Mouse (Mus musculus) cerebellum, adult 2 months (tissue): ENCODE results near the gene Tcf7l2.

Experiments used
- CTCF ChIP-seq: fragments of 200-500 bp; IDR thresholded peaks from 2 replicates; pipeline ENCODE4 v1.5.1; 2011; ENCODE audit warnings: low read depth, mild to moderate bottlenecking, control low read depth, low read length, moderate library complexity, borderline replicate concordance; ENCODE audit not compliant: insufficient read depth
- POLR2A ChIP-seq: fragments of 200-500 bp; IDR thresholded peaks from 2 replicates; pipeline ENCODE4 v1.6.1; 2011; ENCODE audit warnings: low read length, control low read depth, borderline replicate concordance; ENCODE audit not compliant: insufficient read depth

DNA sequence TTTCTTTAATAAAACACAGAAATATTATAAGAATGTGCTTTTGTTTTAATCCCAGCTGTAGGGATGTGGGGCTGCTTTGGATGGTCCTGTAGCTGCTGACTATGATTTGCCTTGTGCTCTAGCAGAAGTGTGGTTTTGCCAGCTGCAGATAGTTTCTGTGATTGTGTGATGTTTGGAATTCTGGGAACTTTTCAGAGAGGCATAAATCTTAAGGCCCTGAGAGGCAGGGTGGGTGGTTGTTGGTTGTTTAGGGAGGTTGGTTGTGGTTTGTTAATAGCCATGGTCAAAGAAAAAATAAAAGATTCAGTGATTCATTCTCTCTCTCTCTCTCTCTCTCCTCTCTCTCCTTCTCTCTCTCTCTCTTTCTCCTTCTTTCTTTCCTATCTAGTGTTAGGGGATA lies 57.8 kb downstream of the Tcf7l2 start:
- TF ChIP-seq POLR2A: no peak
- no peak for TF ChIP-seq CTCF
